Comparison of ENCODE assay signal across 10 mouse cellular contexts in the genomic region with DNA sequence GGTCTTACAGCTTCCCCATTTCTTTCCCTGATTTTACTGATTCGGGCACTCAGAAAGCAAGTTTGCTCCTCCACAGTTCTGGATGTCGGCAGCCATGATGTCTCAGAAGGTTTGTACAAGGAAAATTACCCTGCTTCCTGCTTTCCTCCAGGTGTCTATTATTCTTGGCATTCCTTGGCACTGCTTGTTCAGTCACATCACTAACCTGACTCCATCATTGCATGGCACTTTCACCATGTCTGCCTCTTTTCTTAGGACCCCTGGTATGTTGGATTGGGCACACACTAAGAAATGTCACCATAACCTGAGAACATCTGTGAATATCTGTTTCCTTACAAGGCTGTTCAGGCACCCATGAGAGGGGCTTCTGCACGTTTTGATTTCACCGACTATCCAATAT. TPM values are rescaled to one million over a fixed set of nuclear protein-coding genes. Genes with fewer than 3 reads are reported as not detected.
DNase-seq lines count a peak whose midpoint lies in the region; ATAC-seq and TF ChIP-seq lines count a peak whose summit lies in the region.
"Had no signal": no experiment of that assay in that cellular context is flagged by ENCODE, and none has a peak within 500 bp of the region (broad histone marks: within the 10 kb centered on the region; RNA-seq: fewer than 3 reads in every experiment).

No protein-coding gene starts in this region.

- ATAC-seq in hindbrain, embryonic 11.5 days (ENCODE audit: low FRiP score): no peak
- no peak for ATAC-seq in intestine, embryonic 15.5 days
- ATAC-seq in midbrain, embryonic 15.5 days (replicated peaks): no peak

- no peak overlapping the region for H3K4me2 ChIP-seq in hindbrain, embryonic 11.5 days (replicated peaks; ENCODE audit: low read depth, low read length)
- H3K4me2 ChIP-seq in intestine, embryonic 15.5 days (replicated peaks): peak overlapping the region; percentile 93
- peak overlapping the region; percentile 90 for H3K4me2 ChIP-seq in midbrain, embryonic 15.5 days

- no peaks in the 10 kb centered on the region for H3K9me3 ChIP-seq in hindbrain, embryonic 10.5 days
- H3K9me3 ChIP-seq in hindbrain, embryonic 11.5 days (ENCODE audit: control insufficient read depth, low read length): no peaks in the 10 kb centered on the region
- H3K9me3 ChIP-seq in intestine, embryonic 15.5 days: no peaks in the 10 kb centered on the region
- H3K9me3 ChIP-seq in midbrain, embryonic 15.5 days: no peaks in the 10 kb centered on the region
- H3K9me3 ChIP-seq: G1E had no signal

- DNase-seq in hindbrain, embryonic 10.5 days (ENCODE audit: low spot score): no peak
- no peak for DNase-seq in hindbrain, embryonic 11.5 days (ENCODE audit: low spot score)
- no peak for DNase-seq in gastrocnemius, adult 8-10 months (ENCODE audit: low spot score in 2 of 2)
- no peak for DNase-seq in urinary bladder, postnatal 10 days (ENCODE audit: low spot score)
- no peak for DNase-seq in Muller cell, postnatal 12 days (ENCODE audit: inconsistent ontology term)
- DNase-seq: thymus, postnatal 36 days had no signal

- no peak for TF ChIP-seq POLR2A in embryonic fibroblast, embryonic 13.5 days (IDR thresholded peaks at IDR 0.05; ENCODE audit: low read depth, low read length)

- H3K36me3 ChIP-seq in hindbrain, embryonic 10.5 days: peaks cover under 1% of the 10 kb centered on the region; the same call in 1 of the 2 replicates
- H3K36me3 ChIP-seq in hindbrain, embryonic 11.5 days (ENCODE audit: control insufficient read depth, insufficient read depth, low read length): no peaks in the 10 kb centered on the region
- no peaks in the 10 kb centered on the region for H3K36me3 ChIP-seq in intestine, embryonic 15.5 days
- no peaks in the 10 kb centered on the region for H3K36me3 ChIP-seq in midbrain, embryonic 15.5 days (replicated peaks)

- peaks cover 71% of the 10 kb centered on the region for H3K4me1 ChIP-seq in hindbrain, embryonic 10.5 days (replicated peaks)
- peaks cover 13% of the 10 kb centered on the region for H3K4me1 ChIP-seq in hindbrain, embryonic 11.5 days (replicated peaks; ENCODE audit: control insufficient read depth, insufficient read depth, low read length)
- peaks cover 15% of the 10 kb centered on the region for H3K4me1 ChIP-seq in embryonic fibroblast, embryonic 13.5 days (ENCODE audit: control insufficient read depth, insufficient read depth, low read length)
- peaks cover 20% of the 10 kb centered on the region for H3K4me1 ChIP-seq in intestine, embryonic 15.5 days (replicated peaks)
- peaks cover 51% of the 10 kb centered on the region for H3K4me1 ChIP-seq in midbrain, embryonic 15.5 days

- peak overlapping the region; percentile 97; the same call in 1 of the 2 replicates for H3K4me3 ChIP-seq in hindbrain, embryonic 10.5 days
- H3K4me3 ChIP-seq in hindbrain, embryonic 11.5 days (ENCODE audit: low read depth, low read length): no peak overlapping the region
- peak overlapping the region; percentile 65; the same call in 1 of the 2 replicates for H3K4me3 ChIP-seq in embryonic fibroblast, embryonic 13.5 days (ENCODE audit: insufficient read depth, low read length)
- no peak overlapping the region for H3K4me3 ChIP-seq in intestine, embryonic 15.5 days (replicated peaks)
- no peak overlapping the region for H3K4me3 ChIP-seq in midbrain, embryonic 15.5 days

- TF ChIP-seq CTCF in embryonic fibroblast, embryonic 13.5 days (IDR thresholded peaks at IDR 0.05; ENCODE audit: borderline replicate concordance, insufficient read depth, low read length): no peak

- 86% methylated on average over 4 of the region's 4 CpGs for WGBS in hindbrain, embryonic 10.5 days
- 85% methylated on average over 4 of the region's 4 CpGs for WGBS in hindbrain, embryonic 11.5 days
- 69% methylated on average over 4 of the region's 4 CpGs for WGBS in intestine, embryonic 15.5 days
- WGBS in midbrain, embryonic 15.5 days: 80% methylated on average over 4 of the region's 4 CpGs

- H3K9ac ChIP-seq in hindbrain, embryonic 11.5 days (ENCODE audit: low read depth, low read length): no peak overlapping the region
- H3K9ac ChIP-seq in intestine, embryonic 15.5 days: no peak overlapping the region
- no peak overlapping the region for H3K9ac ChIP-seq in midbrain, embryonic 15.5 days

- H3K27ac ChIP-seq in hindbrain, embryonic 10.5 days: peak overlapping the region; percentile 99
- H3K27ac ChIP-seq in hindbrain, embryonic 11.5 days (ENCODE audit: low read depth, low read length): no peak overlapping the region
- peak overlapping the region; percentile 90 for H3K27ac ChIP-seq in embryonic fibroblast, embryonic 13.5 days (ENCODE audit: insufficient read depth, low read length)
- H3K27ac ChIP-seq in intestine, embryonic 15.5 days: no peak overlapping the region
- no peak overlapping the region for H3K27ac ChIP-seq in midbrain, embryonic 15.5 days

- H3K27me3 ChIP-seq in hindbrain, embryonic 10.5 days (ENCODE audit: insufficient read depth, poor library complexity, severe bottlenecking): no peaks in the 10 kb centered on the region
- H3K27me3 ChIP-seq in hindbrain, embryonic 11.5 days (ENCODE audit: control insufficient read depth, insufficient read depth, low read length): no peaks in the 10 kb centered on the region
- no peaks in the 10 kb centered on the region for H3K27me3 ChIP-seq in intestine, embryonic 15.5 days (replicated peaks)
- no peaks in the 10 kb centered on the region for H3K27me3 ChIP-seq in midbrain, embryonic 15.5 days (replicated peaks)

RNA-seq across cellular contexts. Expression of a gene that starts 1.6 kb away (rescaled TPM):
- 4.8 TPM in 2 replicates for polyA plus RNA-seq in hindbrain, embryonic 10.5 days (2016; fragmentation: Nextera tagmentation; extraction: Ambion mirVana)
- 8.4 and 8.8 TPM in 2 replicates for polyA plus RNA-seq in hindbrain, embryonic 11.5 days (2014; fragmentation: Nextera tagmentation; extraction: Ambion mirVana)
- 28.4 and 34.1 TPM in 2 replicates for polyA plus RNA-seq in embryonic fibroblast, embryonic 13.5 days (2011; ENCODE audit: insufficient read length, low read depth, missing spikeins)
- 4.0 and 4.6 TPM in 2 replicates for polyA plus RNA-seq in intestine, embryonic 15.5 days (2015; fragmentation: Nextera tagmentation; extraction: Ambion mirVana)
- polyA plus RNA-seq in midbrain, embryonic 15.5 days (2015; fragmentation: Nextera tagmentation; extraction: Ambion mirVana): 7.2 and 7.6 TPM in 2 replicates
- 1 to 10 TPM; 4.6 to 6.0 (median 5.5) TPM for total RNA-seq in gastrocnemius, adult 8-10 months (2022)

RNA-seq across cellular contexts. Expression of a gene that starts 2.5 kb away (rescaled TPM):
- polyA plus RNA-seq in hindbrain, embryonic 10.5 days (2016; fragmentation: Nextera tagmentation; extraction: Ambion mirVana): 98.7 and 141 TPM in 2 replicates
- 114 and 134 TPM in 2 replicates for polyA plus RNA-seq in hindbrain, embryonic 11.5 days (2014; fragmentation: Nextera tagmentation; extraction: Ambion mirVana)
- 106 and 109 TPM in 2 replicates for polyA plus RNA-seq in embryonic fibroblast, embryonic 13.5 days (2011; ENCODE audit: insufficient read length, low read depth, missing spikeins)
- 128 and 131 TPM in 2 replicates for polyA plus RNA-seq in intestine, embryonic 15.5 days (2015; fragmentation: Nextera tagmentation; extraction: Ambion mirVana)
- 72.0 and 73.1 TPM in 2 replicates for polyA plus RNA-seq in midbrain, embryonic 15.5 days (2015; fragmentation: Nextera tagmentation; extraction: Ambion mirVana)
- 10 to 100 TPM; 41.3 to 58.5 (median 46.7) TPM for total RNA-seq in gastrocnemius, adult 8-10 months (2022)

Comparison
In these comparisons a context has a peak if more than half of its experiments do, and no peak if none do; other contexts are left out.
1. H3K27ac ChIP-seq: peak in hindbrain, embryonic 10.5 days (single experiment) and embryonic fibroblast, embryonic 13.5 days (single experiment); none in hindbrain, embryonic 11.5 days (single experiment), intestine, embryonic 15.5 days (single experiment) and midbrain, embryonic 15.5 days (single experiment).
2. H3K4me3 ChIP-seq: peak in hindbrain, embryonic 10.5 days (single experiment) and embryonic fibroblast, embryonic 13.5 days (single experiment); none in hindbrain, embryonic 11.5 days (single experiment), intestine, embryonic 15.5 days (single experiment) and midbrain, embryonic 15.5 days (single experiment).